Mouse (Mus musculus): ENCODE results near the gene Slc13a1.

Gene Slc13a1

GRCm38 (mm10) chr6:24076089-24076488 lies 91.8 kb downstream of the Slc13a1 start:
- DNase-seq (ENCODE audit: low spot score) = no peak

- no peak for DNase-seq (ENCODE audit: low spot score)
Observed at GRCm38 (mm10) chr6:24072804-24073203, 95.1 kb downstream of the Slc13a1 start.

GRCm38 (mm10) chr6:24059754-24060153 lies 108.1 kb downstream of the Slc13a1 start:
- no peak for DNase-seq (ENCODE audit: low spot score)

- no peak for DNase-seq (ENCODE audit: low spot score)
Observed at GRCm38 (mm10) chr6:24055086-24055485, 112.8 kb downstream of the Slc13a1 start.

- no peak for DNase-seq (ENCODE audit: low spot score)
Observed at GRCm38 (mm10) chr6:24054086-24054710, 113.7 kb downstream of the Slc13a1 start.

GRCm38 (mm10) chr6:24047014-24047770 lies 120.7 kb downstream of the Slc13a1 start:
- no peak for DNase-seq (ENCODE audit: low spot score)

GRCm38 (mm10) chr6:24043496-24043895 lies 124.4 kb downstream of the Slc13a1 start:
- no peak for DNase-seq (ENCODE audit: low spot score)

All from c-Kit-positive CD71-positive TER-119-positive erythroid progenitor cells, embryonic 14.5 days (primary cell).